Mouse (Mus musculus) kidney, postnatal 14 days (tissue): ENCODE data around the gene Tmed6.
"Not testable (repeated sequence)": the region's sequence is repeated elsewhere in the genome, so short reads cannot be mapped to it uniquely, and the experiment has no call there.

Source experiments
- DNase-seq: peaks from one replicate; pipeline ENCODE4 v3.0.0; 2022; ENCODE audit warnings: mixed read lengths

The Tmed6 gene

DNA sequence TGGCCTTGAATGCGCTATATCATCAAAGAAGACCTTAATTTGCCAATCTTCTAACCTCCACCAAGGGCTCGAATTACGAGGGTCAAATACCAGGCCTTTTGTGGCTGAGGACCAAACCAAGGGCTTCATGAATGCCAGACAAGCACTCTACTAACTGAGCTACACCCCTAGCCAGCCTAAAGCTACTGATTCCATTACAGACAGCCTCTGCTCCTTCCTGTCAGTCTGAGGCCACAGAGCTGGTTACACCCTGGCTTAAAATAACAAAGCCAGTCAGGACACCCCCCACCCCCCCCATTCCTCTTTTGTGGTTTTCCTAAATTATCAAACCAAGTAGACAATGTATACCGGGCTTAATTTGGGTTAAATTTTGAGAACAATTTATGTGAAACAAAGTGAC is 8.3 kb upstream of the Tmed6 start:
- no peak for DNase-seq

DNA sequence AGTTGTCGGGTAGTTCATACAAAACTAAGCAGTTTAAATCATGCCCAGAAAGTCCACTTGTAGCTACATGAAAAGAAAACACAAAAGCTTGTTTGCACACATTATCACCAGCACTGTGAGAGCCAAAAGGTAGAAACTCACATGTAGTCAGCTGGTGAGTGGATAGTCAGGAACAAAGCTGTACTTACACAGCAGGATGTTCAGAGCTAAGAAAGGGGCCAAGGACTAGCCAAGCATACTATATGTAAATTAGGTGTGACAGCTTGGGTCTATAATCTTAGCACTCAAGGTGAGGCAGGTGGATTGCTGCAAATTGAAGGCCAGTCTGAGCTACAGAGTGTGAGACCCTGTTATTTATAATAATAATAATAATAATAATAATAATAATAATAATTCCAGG is 2.8 kb downstream of the Tmed6 start:
- DNase-seq, result no peak

DNA sequence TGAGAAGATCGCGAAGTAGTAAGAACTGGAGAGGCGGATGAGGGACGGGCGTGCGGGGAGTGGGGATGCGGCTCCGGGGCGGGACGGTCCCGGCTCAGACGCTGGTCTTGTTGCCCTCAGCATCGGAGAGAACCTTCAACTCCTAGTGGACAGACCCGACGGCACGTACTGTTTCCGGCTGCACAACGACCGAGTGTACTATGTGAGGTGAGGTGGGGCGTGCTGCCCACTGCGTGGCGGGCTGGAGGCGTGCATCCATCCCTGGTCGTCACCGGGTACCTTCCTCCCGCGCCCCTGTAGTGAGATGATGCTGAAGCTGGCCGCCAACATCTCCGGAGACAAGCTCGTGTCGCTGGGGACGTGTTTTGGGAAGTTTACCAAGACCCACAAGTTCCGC is 8.5 kb downstream of the Tmed6 start:
- no peak for DNase-seq

DNA sequence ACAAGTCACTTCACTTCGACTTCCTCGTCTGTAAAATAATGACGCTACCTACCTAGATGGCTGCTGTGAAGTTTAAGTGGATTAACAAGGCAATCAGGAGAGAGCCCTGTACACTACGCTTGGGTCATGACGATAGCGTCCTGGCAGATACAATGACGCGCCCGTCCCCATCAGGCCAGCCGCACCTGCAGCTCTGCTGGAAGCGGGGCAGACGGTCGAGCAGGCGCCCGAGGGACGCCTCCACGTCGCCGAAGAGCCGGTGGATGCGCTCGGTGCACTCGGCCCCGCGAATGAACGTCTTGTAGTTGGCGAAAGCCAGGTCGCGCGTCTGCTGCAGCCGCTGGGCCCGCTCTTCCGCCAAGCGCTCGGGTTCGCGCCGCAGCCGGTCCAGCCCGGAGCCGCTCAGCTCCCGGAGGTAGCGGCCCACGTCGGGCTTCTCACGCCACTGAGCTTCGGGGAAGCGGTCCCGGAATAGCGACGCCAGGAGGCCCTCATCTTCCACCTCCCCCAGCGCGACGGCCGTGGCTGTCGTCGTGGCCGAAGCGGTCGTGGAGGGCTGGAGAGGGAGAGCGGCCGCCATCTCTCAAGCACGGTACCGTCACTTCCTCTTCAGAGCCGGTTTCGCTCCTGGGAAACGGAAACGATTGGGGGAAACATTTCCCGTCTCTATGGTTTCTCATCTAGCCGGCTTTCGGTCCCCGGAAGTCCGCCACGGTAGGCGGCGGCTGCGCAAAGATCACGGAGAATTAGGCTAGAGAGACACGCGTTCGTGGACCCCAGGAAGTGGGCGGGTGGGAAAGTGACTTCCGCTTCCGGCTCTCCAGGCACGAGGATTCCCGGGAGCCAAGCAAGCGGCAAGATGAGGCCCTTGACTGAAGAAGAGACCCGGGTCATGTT is 9.1 kb downstream of the Tmed6 start, which contains the start of the genes Cog8 and Nip7:
Gene Cog8, minus strand, starts transcription at position 614 of the 897 bp plus-strand sequence.
Gene Nip7, plus strand, starts transcription at position 802 of the 897 bp plus-strand sequence.
- DNase-seq, result peak; percentile 98

DNA sequence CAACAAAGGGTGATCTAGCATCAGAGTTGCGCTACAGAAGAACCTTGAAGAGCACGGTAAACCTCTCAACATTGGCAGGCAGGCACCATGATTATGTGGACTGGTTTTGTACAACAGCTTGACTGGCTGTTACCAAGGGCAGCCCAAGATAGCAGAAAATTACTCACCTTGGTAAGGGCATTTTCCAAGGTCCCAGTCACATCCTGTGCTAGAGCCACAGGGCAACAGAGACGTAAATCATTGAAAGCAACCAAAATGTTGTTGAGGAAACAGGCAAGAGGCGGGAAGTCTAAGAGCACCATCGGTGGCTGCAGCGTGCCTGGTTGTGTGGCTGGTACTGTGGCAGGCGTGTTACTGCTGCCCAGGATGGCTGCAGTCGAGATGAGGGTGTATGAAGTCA is 13.4 kb downstream of the Tmed6 start:
- no peak for DNase-seq

DNA sequence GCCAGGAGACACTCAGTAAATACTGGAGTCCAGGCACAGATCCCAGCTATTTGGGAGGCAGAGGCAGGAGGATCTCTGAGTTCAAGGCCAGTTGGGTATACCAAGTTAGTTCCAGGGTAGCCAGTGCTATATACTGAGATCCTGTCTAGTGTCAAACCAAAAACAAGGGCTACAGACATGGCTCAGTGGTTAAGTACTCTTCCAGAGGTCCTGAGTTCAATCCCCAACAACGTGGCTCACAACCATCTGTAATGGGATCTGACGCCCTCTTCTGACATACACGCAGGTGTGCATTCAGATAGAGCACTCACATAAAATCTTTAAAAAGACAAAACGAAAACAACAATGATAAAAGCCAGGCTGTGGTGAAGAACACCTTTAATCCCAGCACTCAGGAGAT is 16.0 kb downstream of the Tmed6 start:
- no peak for DNase-seq

DNA sequence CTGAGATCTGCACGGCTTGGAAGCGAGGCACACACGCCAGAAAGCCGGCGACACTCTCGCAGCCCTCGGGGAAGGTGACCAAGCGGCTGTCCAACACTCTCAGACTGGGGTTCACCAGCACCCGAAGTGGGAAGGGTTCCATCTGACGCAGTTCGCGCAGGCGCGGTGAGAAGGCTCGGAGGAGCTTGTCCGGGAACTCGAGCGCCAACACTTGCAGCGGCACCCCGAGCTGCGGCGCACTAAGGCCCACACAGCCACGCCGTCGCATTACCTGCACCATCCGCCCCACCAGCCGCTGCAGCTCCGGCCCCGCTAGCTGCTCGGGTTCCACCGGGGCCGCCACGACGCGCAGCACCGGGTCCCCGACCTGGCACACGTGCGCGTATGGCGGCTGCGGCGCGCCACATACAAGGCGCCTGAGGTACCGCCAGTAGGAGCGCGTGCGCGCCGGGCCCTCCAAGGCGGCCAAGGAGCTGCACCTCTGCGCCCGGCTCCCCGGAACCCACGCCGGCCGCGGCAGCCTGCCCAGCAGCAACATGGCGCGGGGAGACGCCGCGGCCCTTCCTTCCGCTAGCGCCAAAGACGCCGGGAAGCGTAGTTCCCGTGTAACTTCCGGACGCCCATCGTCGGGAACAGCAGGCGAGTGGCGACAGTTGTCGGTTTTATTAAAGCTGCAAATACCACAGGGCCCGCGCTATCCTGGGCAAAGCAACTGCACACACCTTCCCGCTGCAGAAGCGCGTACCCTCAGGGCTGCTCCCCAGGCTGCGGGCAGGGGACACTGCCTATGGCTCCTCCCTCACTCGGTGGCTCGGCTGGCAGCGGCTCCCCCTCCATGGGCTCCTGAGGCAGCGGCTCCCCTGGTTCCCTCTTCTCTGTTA is 17.1 kb downstream of the Tmed6 start, which contains the start of gene Pdf:
Gene Pdf, minus strand, starts transcription at position 554 of the 881 bp plus-strand sequence.
- peak; percentile 89 for DNase-seq

DNA sequence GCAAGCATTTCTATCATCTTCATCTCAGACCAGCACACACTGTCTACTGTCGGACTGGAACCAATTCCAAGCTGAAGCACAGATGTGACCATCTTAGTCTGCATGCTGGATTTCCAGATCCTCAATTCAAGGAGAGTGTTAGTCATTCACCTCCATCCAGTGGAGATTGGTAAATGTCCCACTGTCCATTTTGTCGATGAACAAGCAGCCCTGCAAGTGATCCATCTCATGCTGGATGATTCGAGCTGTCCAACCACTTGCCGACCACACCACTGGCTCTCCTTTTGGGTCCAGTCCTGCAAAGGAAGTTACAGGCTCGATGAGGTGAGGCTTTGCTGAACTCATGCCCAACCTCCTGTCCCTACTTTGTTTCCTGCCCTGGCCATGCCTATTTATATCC is 18.5 kb downstream of the Tmed6 start:
- DNase-seq, result no peak

DNA sequence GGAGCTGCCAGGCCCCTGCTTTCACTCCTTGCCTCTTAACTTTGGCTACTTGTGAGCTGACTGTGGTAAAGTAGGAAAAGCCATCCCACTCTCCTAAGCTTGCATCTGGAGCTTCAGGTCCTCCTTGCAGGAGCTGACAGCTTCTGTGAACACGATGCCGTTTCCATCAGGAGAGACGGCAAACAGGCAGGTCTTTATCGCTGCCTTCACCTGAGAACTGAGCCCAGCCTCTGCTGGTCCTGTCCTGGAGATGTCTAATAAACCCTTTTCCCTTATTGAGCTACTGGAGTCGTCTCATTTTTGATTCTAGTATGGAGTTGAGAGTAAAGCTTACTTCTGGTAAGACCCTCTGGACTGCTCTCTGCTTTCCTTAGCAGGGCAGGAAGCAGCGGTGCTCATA is 20.0 kb downstream of the Tmed6 start:
- DNase-seq, result no peak

DNA sequence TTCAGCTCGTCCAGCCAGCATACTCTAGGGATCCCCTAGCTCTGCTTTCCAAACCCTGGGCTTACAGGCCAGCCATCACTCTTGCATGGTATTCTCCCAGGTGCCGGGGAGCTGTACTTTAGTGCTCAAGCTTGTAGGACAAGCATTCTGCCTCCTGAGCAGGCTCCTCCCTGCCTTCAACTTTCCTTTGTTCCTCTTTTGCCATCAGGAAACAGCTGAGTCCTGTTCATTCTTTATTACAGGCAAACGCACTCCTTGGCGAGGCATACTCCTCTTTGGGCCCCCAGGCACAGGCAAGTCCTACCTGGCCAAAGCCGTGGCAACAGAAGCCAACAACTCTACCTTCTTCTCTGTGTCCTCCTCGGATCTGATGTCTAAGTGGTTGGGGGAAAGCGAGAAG is 24.8 kb downstream of the Tmed6 start:
- DNase-seq, result no peak

DNA sequence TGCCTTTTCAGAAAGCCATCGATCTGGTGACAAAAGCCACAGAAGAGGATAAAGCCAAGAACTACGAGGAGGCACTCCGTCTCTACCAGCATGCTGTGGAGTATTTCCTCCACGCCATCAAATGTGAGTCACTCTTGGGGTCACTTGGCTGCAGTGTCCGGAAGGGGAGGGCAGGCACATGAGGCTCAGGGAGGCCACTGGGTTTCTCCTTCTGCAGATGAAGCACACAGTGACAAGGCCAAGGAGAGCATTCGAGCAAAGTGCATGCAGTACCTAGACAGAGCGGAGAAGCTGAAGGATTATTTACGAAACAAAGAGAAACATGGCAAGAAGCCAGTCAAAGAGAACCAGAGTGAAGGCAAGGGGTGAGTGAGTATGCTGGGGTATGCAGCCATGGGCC is 28.8 kb downstream of the Tmed6 start:
- peak; percentile 34 for DNase-seq

DNA sequence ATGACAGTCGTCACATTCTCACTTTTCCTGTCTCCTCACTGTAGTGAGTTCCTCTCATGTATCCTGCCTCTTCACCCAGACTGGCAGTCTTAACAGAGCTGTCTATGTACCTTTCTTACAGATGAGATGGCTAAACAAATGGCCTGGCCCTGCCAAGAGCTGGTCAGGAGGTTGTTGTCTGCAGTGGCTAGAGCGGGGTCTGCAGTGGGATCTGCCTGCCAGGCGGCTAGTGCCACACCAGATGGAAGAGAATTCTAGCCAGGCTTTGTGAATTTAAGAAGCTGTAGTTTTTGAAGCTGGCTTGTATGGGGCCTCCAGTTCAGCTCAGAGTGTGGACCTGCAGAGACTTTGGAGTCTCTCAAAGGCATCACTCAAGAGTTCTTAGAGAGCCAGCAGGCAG is 29.8 kb downstream of the Tmed6 start:
- DNase-seq, result no peak

DNA sequence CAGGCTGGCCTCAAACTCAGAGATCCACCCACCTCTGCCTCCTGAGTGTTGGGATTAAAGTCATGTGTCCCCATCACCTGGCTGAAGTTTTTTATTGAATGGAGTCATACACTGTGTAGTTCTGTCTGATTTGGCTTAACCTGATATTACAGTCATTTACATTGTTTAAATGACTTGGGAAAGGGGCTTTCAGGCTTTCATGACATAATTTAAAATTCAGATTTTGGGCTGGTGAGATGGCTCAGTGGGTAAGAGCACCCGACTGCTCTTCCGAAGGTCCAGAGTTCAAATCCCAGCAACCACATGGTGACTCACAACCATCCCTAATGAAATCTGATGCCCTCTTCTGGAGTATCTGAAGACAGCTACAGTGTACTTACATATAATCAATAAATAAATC is 31.8 kb downstream of the Tmed6 start:
- not testable (repeated sequence) for DNase-seq

DNA sequence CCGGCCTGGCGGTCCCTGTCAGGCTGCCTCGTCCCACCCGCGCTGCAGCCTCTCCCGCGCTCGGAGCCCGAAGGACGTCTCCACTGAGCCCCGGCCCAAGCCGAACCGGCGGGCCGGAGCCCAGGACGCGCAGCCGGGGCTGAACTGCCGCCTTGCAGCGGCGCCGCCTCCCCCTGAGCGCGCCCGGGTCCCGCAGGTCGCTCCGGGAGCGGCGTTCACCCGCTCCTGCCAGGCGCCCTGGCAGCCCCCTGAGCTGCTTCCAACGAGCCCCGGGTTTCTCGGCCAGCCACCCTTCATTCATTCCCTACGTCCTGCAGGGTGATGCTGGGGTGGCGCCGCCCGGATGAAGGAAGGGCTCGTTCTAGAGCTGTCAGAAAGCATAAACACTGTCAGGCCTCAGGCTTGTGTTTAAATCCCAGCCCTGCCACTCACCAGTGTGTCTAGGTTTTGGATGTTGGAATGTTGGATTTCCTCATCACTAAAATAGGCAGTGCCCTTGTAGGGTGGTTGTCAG is 33.8 kb downstream of the Tmed6 start:
- no peak for DNase-seq

DNA sequence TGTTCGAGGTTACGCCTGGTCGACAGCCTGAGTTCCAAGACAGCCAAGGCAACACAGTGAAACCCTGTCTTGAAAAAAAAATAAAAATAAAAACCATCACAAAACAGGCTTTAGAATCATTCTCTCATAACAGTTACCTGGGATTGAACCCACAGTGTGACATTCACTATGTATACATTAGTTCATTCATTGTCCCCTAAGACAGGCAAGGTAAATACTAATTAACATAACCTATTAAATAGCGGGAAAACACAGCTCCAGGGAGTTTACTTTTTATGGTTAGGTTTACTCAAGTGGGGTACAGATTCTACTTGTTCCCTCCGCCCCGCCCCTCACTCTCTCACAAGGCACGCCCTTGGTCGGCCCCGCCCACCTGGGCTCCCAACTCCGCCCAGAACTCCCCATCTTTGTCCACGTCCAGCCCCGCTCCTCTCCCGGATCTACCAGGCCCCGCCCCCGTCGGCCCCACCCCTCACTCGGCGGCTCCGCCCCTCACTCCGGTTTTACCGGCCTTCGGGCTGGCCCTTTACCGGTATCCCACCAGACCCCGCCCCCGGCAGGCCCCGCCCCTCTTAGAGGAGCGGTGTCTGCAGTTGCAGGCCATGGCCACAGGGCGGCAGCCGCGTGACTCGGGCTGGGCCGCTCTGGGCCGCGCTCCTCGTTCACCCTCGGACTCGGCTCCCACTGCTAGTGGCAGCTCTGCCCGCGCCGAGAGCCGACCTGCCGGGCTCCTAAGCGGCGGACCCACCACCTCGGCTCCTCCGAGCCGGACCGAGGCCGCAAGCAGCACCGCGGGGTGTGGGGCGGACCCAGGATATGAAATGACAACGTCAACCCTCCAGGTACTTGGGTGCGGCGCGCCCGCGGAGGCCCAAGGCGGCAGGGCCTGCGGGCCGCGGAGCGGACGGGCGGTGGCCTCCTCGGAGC is 34.5 kb downstream of the Tmed6 start, which contains the start of gene Vps4a:
Gene Vps4a, plus strand, starts transcription at position 573 of the 927 bp plus-strand sequence.
- peak; percentile 98 for DNase-seq

DNA sequence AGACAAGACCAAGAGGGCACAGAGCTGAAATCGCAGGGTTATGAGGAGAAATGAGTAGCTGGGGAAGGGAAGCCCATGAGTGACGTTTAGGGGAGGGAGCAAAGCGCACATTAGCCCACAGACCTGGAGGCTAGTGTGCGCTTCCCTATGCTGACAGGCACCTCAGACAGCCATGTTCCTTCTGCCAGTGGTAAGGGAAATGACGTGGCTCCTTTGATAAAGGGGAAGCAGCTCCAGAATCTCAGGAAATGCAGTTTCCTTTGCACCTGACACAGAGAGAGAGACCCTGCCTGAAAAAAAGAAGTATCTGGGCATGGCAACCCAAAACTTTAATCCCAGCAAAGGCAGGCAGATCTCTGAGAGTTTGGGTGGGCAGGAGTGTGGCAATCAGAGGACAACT is 35.4 kb downstream of the Tmed6 start:
- DNase-seq, result no peak

DNA sequence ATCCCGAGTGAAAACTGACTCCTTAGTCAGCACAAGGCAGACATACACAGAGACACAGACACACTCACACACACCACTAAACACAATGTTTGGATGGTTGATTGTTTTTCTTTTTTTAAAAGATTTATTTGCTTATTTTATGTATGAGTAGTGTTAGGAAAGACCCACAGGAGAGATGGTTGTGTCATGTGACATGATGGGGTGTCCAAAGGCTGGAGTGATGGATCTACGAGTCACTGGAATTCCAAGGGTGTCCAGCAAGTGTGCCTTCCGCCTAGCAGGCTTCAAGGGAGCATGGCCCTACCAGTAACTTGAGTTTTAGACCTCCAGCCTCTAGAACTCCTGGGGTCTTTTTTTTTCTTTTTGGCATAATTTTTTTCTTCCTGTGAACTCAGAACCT is 36.1 kb downstream of the Tmed6 start:
- no peak for DNase-seq

DNA sequence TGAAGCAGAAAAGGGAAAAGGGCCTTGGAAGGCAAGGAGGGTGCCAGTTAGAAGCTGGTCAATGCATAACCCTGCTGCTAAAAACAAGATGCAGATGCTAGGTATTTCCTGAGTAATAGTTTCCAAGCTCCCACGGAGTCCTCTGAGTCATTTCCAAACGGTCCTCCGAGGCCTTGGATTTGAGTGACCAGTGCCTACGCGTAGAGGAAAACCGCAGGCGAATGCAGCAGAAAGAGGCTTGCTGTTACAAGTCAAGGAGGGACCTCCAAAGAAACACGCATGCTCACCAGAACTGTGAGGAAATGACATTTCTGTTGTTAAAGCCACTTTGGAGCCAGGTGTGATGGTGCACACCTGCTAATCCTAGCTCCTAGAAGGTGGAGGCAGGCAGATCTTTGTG is 42.0 kb downstream of the Tmed6 start:
- DNase-seq, result no peak

DNA sequence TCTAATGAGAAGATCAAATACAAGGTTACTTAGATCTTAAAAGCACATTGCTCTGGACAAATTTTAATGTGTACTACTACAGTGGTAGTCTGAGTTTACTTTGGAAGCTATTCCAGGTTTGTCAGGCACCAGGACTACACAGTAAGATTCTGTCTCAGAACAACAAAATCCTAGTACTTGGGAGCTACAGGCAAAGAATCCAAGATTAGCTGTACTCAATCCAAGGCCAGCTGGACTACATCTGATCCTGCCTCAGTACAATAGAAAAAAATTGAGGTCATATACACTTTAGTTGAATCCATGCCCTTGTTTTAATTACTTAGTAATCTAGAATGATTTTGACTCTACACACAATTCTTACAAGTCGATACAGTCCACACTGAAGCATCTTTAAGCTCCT is 50.5 kb downstream of the Tmed6 start:
- DNase-seq, result no peak

DNA sequence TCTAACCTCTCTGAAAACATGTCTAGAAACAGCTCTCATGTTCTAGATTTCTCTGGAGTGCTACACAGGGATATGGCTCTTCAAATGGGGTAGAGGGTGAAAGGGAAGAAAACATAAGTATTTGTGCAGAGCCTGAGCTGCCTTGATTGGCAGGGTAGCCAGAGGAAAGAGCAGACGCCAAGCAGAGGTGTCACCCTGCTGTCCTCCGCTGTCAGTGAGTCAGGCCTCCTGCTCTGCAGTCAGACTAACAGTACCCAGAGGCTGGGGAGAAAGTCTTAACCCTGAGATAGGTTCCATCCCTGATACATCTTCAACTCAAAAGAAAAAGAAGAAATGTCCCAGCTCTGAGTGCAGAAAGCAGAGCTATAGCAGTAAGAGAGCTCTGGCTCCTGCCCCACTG is 52.8 kb downstream of the Tmed6 start:
- no peak for DNase-seq
